Mouse (Mus musculus) G1E (cell line): Measurements from ENCODE around the gene Fam171a2. TPM values are rescaled to one million over a fixed set of nuclear protein-coding genes. Genes with fewer than 3 reads are reported as not detected.

ENCODE experiments used
- ATAC-seq: 2 replicates; pipeline ENCODE4 v1.8.0; 2016; ENCODE audit warnings: mild to moderate bottlenecking; ENCODE audit not compliant: insufficient number of reproducible peaks, poor library complexity, low FRiP score, severe bottlenecking; ENCODE audit errors: extremely low read depth
- DNase-seq: peaks from one replicate; pipeline ENCODE4 v3.0.0; 2012; ENCODE audit warnings: low spot score
- H3K27me3 ChIP-seq: 2 replicates; pipeline ENCODE4 v1.6.1; 2012; ENCODE audit warnings: mild to moderate bottlenecking, low read length, inconsistent platforms; ENCODE audit not compliant: insufficient read depth
- H3K36me3 ChIP-seq: replicated peaks from 2 replicates; pipeline ENCODE3; 2012; ENCODE audit warnings: mild to moderate bottlenecking, inconsistent platforms
- H3K4me1 ChIP-seq: 2 replicates; pipeline ENCODE4 v1.6.1; 2012; ENCODE audit warnings: low read depth, low read length, inconsistent platforms, mixed read lengths; ENCODE audit not compliant: insufficient read depth
- H3K4me3 ChIP-seq: 2 replicates; pipeline ENCODE4 v1.5.1; 2012; ENCODE audit warnings: low read depth, mild to moderate bottlenecking, inconsistent platforms, low read length, moderate library complexity, mixed read lengths
- H3K9me3 ChIP-seq: replicated peaks from 2 replicates; pipeline ENCODE4 v1.6.1; 2012; ENCODE audit warnings: inconsistent platforms
- CTCF ChIP-seq: IDR thresholded peaks from 2 replicates; pipeline ENCODE4 v1.5.1; 2012; ENCODE audit warnings: low read depth, low read length, inconsistent platforms, mixed read lengths
- GATA1 ChIP-seq: IDR thresholded peaks from 2 replicates; pipeline ENCODE4 v1.6.1; 2012; ENCODE audit warnings: borderline replicate concordance, low read length, inconsistent platforms, mixed read lengths
- GATA2 ChIP-seq: IDR thresholded peaks from 2 replicates; pipeline ENCODE4 v1.6.1; 2012; ENCODE audit warnings: low read depth, low read length, inconsistent platforms, borderline replicate concordance
- POLR2AphosphoS5 ChIP-seq: IDR thresholded peaks from 2 replicates; pipeline ENCODE4 v1.6.1; 2012; ENCODE audit warnings: low read depth, low read length, inconsistent platforms; ENCODE audit not compliant: insufficient replicate concordance
- TAL1 ChIP-seq: conservative IDR thresholded peaks from 2 replicates; pipeline ENCODE4 v1.6.1; 2012; ENCODE audit warnings: low read depth, low read length, inconsistent platforms, mixed read lengths
- polyA plus RNA-seq: library from polyadenylated mRNA; stranded (reverse); fragments of >175 nt; gene quantifications from 2 replicates; pipeline ENCODE4 v1.2.3, GENCODE M21; 2012
- total RNA-seq, 2 experiments: library from RNA; stranded (forward) in 1 of 2; stranded (reverse) in 1 of 2; fragments of 200-1000 nt in 1 of 2; fragments of >200 nt in 1 of 2; fragmentation: Nextera tagmentation in 1 of 2; gene quantifications; 2 replicates each; pipeline ENCODE4 v1.2.3; 2014 to 2017

Gene Fam171a2
- total and polyA plus RNA-seq, 3 experiments: 0.05 to 0.16 TPM; not detected in 1

- H3K36me3 ChIP-seq: no peaks in the 10 kb centered on the region
- DNase-seq: no peak
- H3K27me3 ChIP-seq: peaks cover 86% of the 10 kb centered on the region
- H3K4me3 ChIP-seq: no peak overlapping the region
- H3K9me3 ChIP-seq: peaks cover 14% of the 10 kb centered on the region
- TF ChIP-seq GATA1: no peak
- TF ChIP-seq GATA2: no peak
- no peak for TF ChIP-seq POLR2AphosphoS5
- no peak for TF ChIP-seq CTCF
- TF ChIP-seq TAL1: no peak
- peaks cover 23% of the 10 kb centered on the region for H3K4me1 ChIP-seq
- no peak for ATAC-seq
These were observed 5.4 kb downstream of the Fam171a2 start for GRCm38 (mm10) chr11:102442089-102442488.

GRCm38 (mm10) chr11:102441434-102441833 lies 6.0 kb downstream of the Fam171a2 start:
- peaks cover 82% of the 10 kb centered on the region for H3K27me3 ChIP-seq
- no peak for DNase-seq

GRCm38 (mm10) chr11:102440255-102440654 lies 7.2 kb downstream of the Fam171a2 start:
- Histone ChIP-seq H3K27me3 (peaks cover 75% of the 10 kb centered on the region), H3K4me3 (no peak overlapping the region), H3K9me3 (peaks cover 14% of the 10 kb centered on the region), H3K36me3 (peaks cover 14% of the 10 kb centered on the region), H3K4me1 (peaks cover 14% of the 10 kb centered on the region; the same call in 1 of the 2 replicates)
- TF ChIP-seq POLR2AphosphoS5 (no peak), CTCF (no peak), TAL1 (no peak), GATA1 (no peak), GATA2 (no peak)
- DNase-seq: no peak
- ATAC-seq: no peak

More at GRCm38 (mm10) chr11:102441434-102441833, 6.0 kb downstream of the Fam171a2 start:
- H3K4me3 ChIP-seq: no peak overlapping the region
- TF ChIP-seq CTCF (no peak; the same call in 1 of the 2 replicates), GATA1 (no peak), POLR2AphosphoS5 (no peak), GATA2 (no peak), TAL1 (no peak)
- no peak for ATAC-seq
- peaks cover 14% of the 10 kb centered on the region for H3K9me3 ChIP-seq
- peaks cover 2% of the 10 kb centered on the region for H3K36me3 ChIP-seq
- H3K4me1 ChIP-seq: peaks cover 17% of the 10 kb centered on the region

- no peak for ATAC-seq
- H3K36me3 ChIP-seq: peaks cover 22% of the 10 kb centered on the region
- no peak overlapping the region for H3K4me3 ChIP-seq
- no peak for TF ChIP-seq GATA2
- TF ChIP-seq POLR2AphosphoS5: no peak
- TF ChIP-seq CTCF: no peak
- no peak for TF ChIP-seq TAL1
- TF ChIP-seq GATA1: no peak
- no peak for DNase-seq
- peaks cover 14% of the 10 kb centered on the region for H3K9me3 ChIP-seq
- H3K27me3 ChIP-seq: peaks cover 66% of the 10 kb centered on the region
- H3K4me1 ChIP-seq: peaks cover 14% of the 10 kb centered on the region; the same call in 1 of the 2 replicates
These were observed 8.1 kb downstream of the Fam171a2 start for GRCm38 (mm10) chr11:102439093-102440082.

- ATAC-seq (no peak), DNase-seq (no peak)
- no peak overlapping the region; the same call in 1 of the 2 replicates for H3K4me3 ChIP-seq
- peaks cover 57% of the 10 kb centered on the region for H3K27me3 ChIP-seq
- TF ChIP-seq CTCF (peak; percentile 21; the same call in 1 of the 2 replicates), POLR2AphosphoS5 (no peak), TAL1 (no peak), GATA2 (no peak), GATA1 (no peak)
- peaks cover 14% of the 10 kb centered on the region for H3K9me3 ChIP-seq
- peaks cover 31% of the 10 kb centered on the region for H3K36me3 ChIP-seq
- peaks cover 12% of the 10 kb centered on the region; the same call in 1 of the 2 replicates for H3K4me1 ChIP-seq
These were observed 9.0 kb downstream of the Fam171a2 start for GRCm38 (mm10) chr11:102438212-102439092.
